Mouse (Mus musculus): ENCODE results near the gene Cacna1e. TPM values are rescaled to one million over a fixed set of nuclear protein-coding genes. Genes with fewer than 3 reads are reported as not detected.

Cacna1e gene
- polyA plus RNA-seq, 1 experiment from 2014 or later, result 1.3 TPM

- no peak overlapping the region for H3K4me3 ChIP-seq (replicated peaks)
- H3K27me3 ChIP-seq, result peaks cover 20% of the 10 kb centered on the region
- no peak overlapping the region for H3K27ac ChIP-seq (replicated peaks)
- no peak overlapping the region for H3K9ac ChIP-seq
- no peak for ATAC-seq (ENCODE audit: insufficient number of reproducible peaks, low FRiP score, low TSS enrichment, low read depth)
- H3K4me1 ChIP-seq, result 0 out of 2 replicates have a peak, but pooled peaks cover 6% of the 10 kb centered on the region
- WGBS, result 76% methylated on average over 1 of the region's 1 CpGs
- H3K36me3 ChIP-seq, result no peaks in the 10 kb centered on the region
- no peak overlapping the region for H3K4me2 ChIP-seq (replicated peaks)
- H3K9me3 ChIP-seq (replicated peaks), result no peaks in the 10 kb centered on the region
Measured at GRCm38 (mm10) chr1:154783521-154783920, 100.8 kb downstream of the Cacna1e start.

GRCm38 (mm10) chr1:154779908-154780514 is 104.3 kb downstream of the Cacna1e start:
- H3K9me3 ChIP-seq (replicated peaks), result no peaks in the 10 kb centered on the region
- no peak overlapping the region for H3K4me3 ChIP-seq (replicated peaks)
- H3K36me3 ChIP-seq, result no peaks in the 10 kb centered on the region
- H3K4me1 ChIP-seq, result 0 out of 2 replicates have a peak, but pooled peaks cover 2% of the 10 kb centered on the region
- 70% methylated on average over 11 of the region's 11 CpGs for WGBS
- H3K27me3 ChIP-seq, result peaks cover 14% of the 10 kb centered on the region
- no peak for ATAC-seq (ENCODE audit: insufficient number of reproducible peaks, low FRiP score, low TSS enrichment, low read depth)
- H3K4me2 ChIP-seq (replicated peaks), result no peak overlapping the region
- no peak overlapping the region for H3K27ac ChIP-seq (replicated peaks)
- no peak overlapping the region for H3K9ac ChIP-seq

GRCm38 (mm10) chr1:154776344-154776743 is 108.0 kb downstream of the Cacna1e start:
- Histone ChIP-seq H3K27me3 (no peaks in the 10 kb centered on the region), H3K4me3 (replicated peaks) (no peak overlapping the region), H3K9ac (no peak overlapping the region), H3K9me3 (replicated peaks) (no peaks in the 10 kb centered on the region), H3K4me1 (no peaks in the 10 kb centered on the region), H3K4me2 (replicated peaks) (no peak overlapping the region), H3K27ac (replicated peaks) (no peak overlapping the region), H3K36me3 (no peaks in the 10 kb centered on the region)
- 49% methylated on average over 4 of the region's 4 CpGs for WGBS
- no peak for ATAC-seq (ENCODE audit: insufficient number of reproducible peaks, low FRiP score, low TSS enrichment, low read depth)

DNA sequence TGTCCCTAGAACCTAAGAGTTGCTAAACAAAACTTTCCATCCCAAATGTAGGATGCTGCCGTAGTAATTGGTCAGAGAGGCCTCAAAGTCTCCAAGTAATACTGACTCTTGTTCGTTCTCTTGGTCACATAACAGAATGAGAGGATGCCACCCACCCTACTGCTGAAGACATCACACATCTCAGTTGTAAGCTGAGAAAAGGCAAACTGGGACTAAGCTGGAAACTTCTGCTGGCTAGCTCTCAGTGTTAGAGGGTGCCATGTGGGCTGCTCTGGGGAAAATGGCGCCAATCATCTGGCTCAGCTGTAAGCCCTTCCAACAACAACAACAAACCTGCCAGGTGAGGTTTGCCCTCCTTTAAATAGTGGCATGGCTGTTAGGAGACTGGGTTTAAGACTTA is 109.8 kb downstream of the Cacna1e start:
- ATAC-seq (ENCODE audit: insufficient number of reproducible peaks, low FRiP score, low TSS enrichment, low read depth), result no peak
- Histone ChIP-seq H3K36me3 (no peaks in the 10 kb centered on the region), H3K4me3 (replicated peaks) (no peak overlapping the region), H3K27ac (replicated peaks) (no peak overlapping the region), H3K4me2 (replicated peaks) (no peak overlapping the region), H3K27me3 (no peaks in the 10 kb centered on the region), H3K9ac (no peak overlapping the region), H3K4me1 (no peaks in the 10 kb centered on the region), H3K9me3 (replicated peaks) (no peaks in the 10 kb centered on the region)
- WGBS, result 82% methylated on average over 3 of the region's 3 CpGs

- H3K9me3 ChIP-seq (replicated peaks), result no peaks in the 10 kb centered on the region
- ATAC-seq (ENCODE audit: insufficient number of reproducible peaks, low FRiP score, low TSS enrichment, low read depth), result no peak
Measured at GRCm38 (mm10) chr1:154771111-154771510, 113.2 kb downstream of the Cacna1e start.

DNA sequence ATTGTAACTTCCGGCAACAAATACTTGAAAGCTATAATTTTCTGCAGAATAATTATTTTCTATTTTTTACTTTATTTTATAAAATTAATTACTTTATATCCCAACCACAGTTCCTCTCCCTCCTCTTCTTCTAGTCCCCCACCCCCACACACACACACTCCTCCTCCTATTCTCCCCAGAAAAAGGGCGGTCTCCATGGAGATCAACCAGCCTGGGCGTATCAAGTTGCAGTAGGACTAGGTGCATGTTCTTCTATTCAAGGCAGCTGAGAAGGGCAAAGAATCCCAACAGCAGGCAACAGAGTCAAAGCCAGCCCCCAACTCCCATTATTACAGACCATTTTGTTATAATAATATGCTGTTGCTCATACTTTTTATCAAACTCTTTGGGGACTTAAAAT is 113.8 kb downstream of the Cacna1e start:
- 39% methylated on average over 3 of the region's 3 CpGs for WGBS
- no peak overlapping the region for H3K27ac ChIP-seq (replicated peaks)
- no peaks in the 10 kb centered on the region for H3K36me3 ChIP-seq
- no peaks in the 10 kb centered on the region for H3K9me3 ChIP-seq (replicated peaks)
- no peak overlapping the region for H3K9ac ChIP-seq
- no peaks in the 10 kb centered on the region for H3K4me1 ChIP-seq
- ATAC-seq (ENCODE audit: insufficient number of reproducible peaks, low FRiP score, low TSS enrichment, low read depth), result no peak
- no peaks in the 10 kb centered on the region for H3K27me3 ChIP-seq
- H3K4me3 ChIP-seq (replicated peaks), result no peak overlapping the region
- no peak overlapping the region for H3K4me2 ChIP-seq (replicated peaks)

More at GRCm38 (mm10) chr1:154771111-154771510, 113.2 kb downstream of the Cacna1e start:
- Histone ChIP-seq H3K27ac (replicated peaks) (no peak overlapping the region), H3K4me2 (replicated peaks) (no peak overlapping the region), H3K9ac (no peak overlapping the region), H3K4me1 (no peaks in the 10 kb centered on the region), H3K27me3 (no peaks in the 10 kb centered on the region), H3K36me3 (no peaks in the 10 kb centered on the region), H3K4me3 (replicated peaks) (no peak overlapping the region)

DNA sequence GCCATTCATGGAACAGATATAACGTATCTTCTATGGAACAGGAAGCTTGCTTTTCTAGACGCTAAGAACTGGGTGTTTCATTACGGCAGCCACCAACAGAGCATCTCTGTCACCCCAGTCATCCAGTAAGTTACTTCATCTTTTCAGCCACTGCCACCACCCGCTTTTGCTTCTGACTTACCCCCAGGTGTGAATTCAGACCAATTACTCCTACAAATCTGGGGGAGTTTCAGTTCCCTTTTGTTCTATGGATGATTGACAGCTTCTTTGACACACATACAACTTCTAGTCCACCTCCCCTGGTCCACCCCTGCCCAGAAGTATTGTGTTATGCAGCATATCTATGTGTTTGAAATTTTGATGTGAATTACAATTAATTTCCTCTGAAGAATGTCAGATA is 121.2 kb downstream of the Cacna1e start:
- no peak overlapping the region for H3K4me2 ChIP-seq (replicated peaks)
- H3K9ac ChIP-seq, result no peak overlapping the region
- H3K4me3 ChIP-seq (replicated peaks), result no peak overlapping the region
- WGBS, result 70% methylated on average over 4 of the region's 4 CpGs
- H3K27me3 ChIP-seq, result no peaks in the 10 kb centered on the region
- H3K4me1 ChIP-seq, result no peaks in the 10 kb centered on the region
- no peaks in the 10 kb centered on the region for H3K36me3 ChIP-seq
- H3K27ac ChIP-seq (replicated peaks), result no peak overlapping the region
- ATAC-seq (ENCODE audit: insufficient number of reproducible peaks, low FRiP score, low TSS enrichment, low read depth), result no peak
- no peaks in the 10 kb centered on the region for H3K9me3 ChIP-seq (replicated peaks)

GRCm38 (mm10) chr1:154752081-154752480 is 132.2 kb downstream of the Cacna1e start:
- H3K4me1 ChIP-seq, result no peaks in the 10 kb centered on the region
- H3K9ac ChIP-seq, result no peak overlapping the region
- H3K4me2 ChIP-seq (replicated peaks), result no peak overlapping the region
- H3K27me3 ChIP-seq, result no peaks in the 10 kb centered on the region
- WGBS, result 73% methylated on average over 2 of the region's 2 CpGs
- H3K9me3 ChIP-seq (replicated peaks), result no peaks in the 10 kb centered on the region
- no peaks in the 10 kb centered on the region for H3K36me3 ChIP-seq
- no peak for ATAC-seq (ENCODE audit: insufficient number of reproducible peaks, low FRiP score, low TSS enrichment, low read depth)
- H3K27ac ChIP-seq (replicated peaks), result no peak overlapping the region
- H3K4me3 ChIP-seq (replicated peaks), result no peak overlapping the region

DNA sequence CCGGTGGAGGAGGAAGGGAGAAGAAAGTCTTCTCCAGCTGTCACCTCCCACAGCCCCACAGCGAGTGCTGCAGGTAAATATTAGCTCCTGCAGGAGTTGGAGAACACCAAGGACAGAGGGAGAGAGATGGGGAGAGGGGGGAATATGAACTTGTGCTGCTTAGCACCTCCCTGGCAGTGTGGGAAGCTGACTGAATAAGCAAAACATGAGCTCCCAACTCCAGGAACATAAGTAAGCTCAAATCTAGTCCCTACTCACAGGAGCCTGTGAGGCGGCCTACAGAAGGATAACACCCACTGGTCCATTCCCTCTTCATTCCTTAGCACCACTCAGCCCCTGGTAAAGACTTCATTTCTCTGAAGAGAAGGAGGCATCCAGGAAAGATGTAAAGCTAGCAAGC is 135.8 kb downstream of the Cacna1e start:
- Histone ChIP-seq H3K9ac (no peak overlapping the region), H3K4me2 (replicated peaks) (no peak overlapping the region), H3K27me3 (no peaks in the 10 kb centered on the region)

GRCm38 (mm10) chr1:154745241-154745640 is 139.1 kb downstream of the Cacna1e start:
- Histone ChIP-seq H3K4me3 (replicated peaks) (no peak overlapping the region), H3K27ac (replicated peaks) (no peak overlapping the region), H3K36me3 (no peaks in the 10 kb centered on the region), H3K4me1 (no peaks in the 10 kb centered on the region), H3K9me3 (replicated peaks) (no peaks in the 10 kb centered on the region), H3K4me2 (replicated peaks) (no peak overlapping the region), H3K27me3 (no peaks in the 10 kb centered on the region), H3K9ac (no peak overlapping the region)
- 86% methylated on average over 6 of the region's 6 CpGs for WGBS
- ATAC-seq (ENCODE audit: insufficient number of reproducible peaks, low FRiP score, low TSS enrichment, low read depth), result no peak

More for the DNA sequence above, 135.8 kb downstream of the Cacna1e start:
- Histone ChIP-seq H3K4me1 (no peaks in the 10 kb centered on the region), H3K36me3 (no peaks in the 10 kb centered on the region), H3K27ac (replicated peaks) (no peak overlapping the region), H3K4me3 (replicated peaks) (no peak overlapping the region), H3K9me3 (replicated peaks) (no peaks in the 10 kb centered on the region)
- ATAC-seq (ENCODE audit: insufficient number of reproducible peaks, low FRiP score, low TSS enrichment, low read depth), result no peak
- WGBS, result 78% methylated on average over 3 of the region's 3 CpGs

DNA sequence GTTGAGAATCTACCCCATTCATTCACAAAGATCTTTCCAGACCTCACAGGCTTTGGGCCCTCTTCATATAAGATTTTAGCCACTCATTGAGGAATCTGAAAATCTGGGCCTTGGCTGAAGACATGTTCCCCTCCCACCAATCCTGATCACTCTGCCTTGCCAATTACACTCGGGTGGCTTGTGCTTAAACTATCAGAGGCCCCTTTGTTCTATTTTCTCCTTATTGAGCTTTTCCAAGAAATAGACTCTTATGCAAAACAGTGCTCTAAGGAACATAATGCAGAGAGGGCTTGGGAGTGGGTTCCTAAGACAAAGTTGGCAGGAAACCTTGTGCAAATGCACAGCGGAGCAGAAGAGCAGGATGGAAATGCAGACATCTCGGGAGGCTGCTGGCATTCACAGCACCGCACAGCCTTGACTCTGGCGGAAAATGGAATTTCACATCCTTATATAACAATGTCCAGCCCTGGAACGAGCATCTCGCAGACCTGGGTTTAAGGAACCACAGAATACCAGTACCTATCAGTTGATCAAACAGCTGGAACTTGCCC is 153.8 kb downstream of the Cacna1e start:
- Histone ChIP-seq H3K36me3 (no peaks in the 10 kb centered on the region), H3K27ac (replicated peaks) (no peak overlapping the region), H3K9me3 (replicated peaks) (no peaks in the 10 kb centered on the region), H3K4me2 (replicated peaks) (no peak overlapping the region), H3K4me1 (peaks cover 13% of the 10 kb centered on the region; the same call in 1 of the 2 replicates), H3K27me3 (peaks cover 49% of the 10 kb centered on the region), H3K9ac (no peak overlapping the region), H3K4me3 (replicated peaks) (no peak overlapping the region)
- 62% methylated on average over 7 of the region's 7 CpGs for WGBS
- ATAC-seq (ENCODE audit: insufficient number of reproducible peaks, low FRiP score, low TSS enrichment, low read depth), result no peak
